Mouse (Mus musculus) lung, embryonic 14.5 days (tissue): Measurements from ENCODE around the gene Siah3. TPM values are rescaled to one million over a fixed set of nuclear protein-coding genes. Genes with fewer than 3 reads are reported as not detected.
A peak's percentile ranks its signal among the peaks of the same experiment; 100 is the strongest.

Experiments
- ATAC-seq: fragments of 200-750 bp; cut with Nextera tagmentation; 2 replicates; pipeline ENCODE4 v1.8.0; 2017; ENCODE audit warnings: mild to moderate bottlenecking, moderate TSS enrichment, moderate library complexity; ENCODE audit not compliant: insufficient read depth
- DNase-seq: peaks from one replicate; pipeline ENCODE4 v3.0.0-alpha.2; 2015
- H3K27ac ChIP-seq: fragments of 300-500 bp; sonication (generic); 2 replicates; pipeline ENCODE4 v1.5.1; 2014; ENCODE audit warnings: low read depth, mild to moderate bottlenecking, moderate library complexity
- H3K27me3 ChIP-seq: fragments of 300-500 bp; sonication (generic); 2 replicates; pipeline ENCODE4 v1.6.1; 2014; ENCODE audit warnings: low read length, control low read depth; ENCODE audit not compliant: insufficient read depth
- H3K36me3 ChIP-seq: fragments of 300-500 bp; sonication (generic); 2 replicates; pipeline ENCODE4 v1.6.1; 2014; ENCODE audit warnings: control low read depth; ENCODE audit not compliant: insufficient read depth
- H3K4me1 ChIP-seq: fragments of 300-500 bp; sonication (generic); 2 replicates; pipeline ENCODE4 v1.6.1; 2014; ENCODE audit warnings: antibody characterized with exemption, control low read depth; ENCODE audit not compliant: insufficient read depth
- H3K4me2 ChIP-seq: fragments of 300-500 bp; sonication (generic); 2 replicates; pipeline ENCODE4 v1.6.1; 2014; ENCODE audit warnings: mild to moderate bottlenecking
- H3K4me3 ChIP-seq: fragments of 300-500 bp; sonication (generic); 2 replicates; pipeline ENCODE4 v1.5.1; 2014; ENCODE audit warnings: low read depth, low read length
- H3K9ac ChIP-seq: fragments of 300-500 bp; sonication (generic); 2 replicates; pipeline ENCODE4 v1.6.1; 2014
- H3K9me3 ChIP-seq: fragments of 300-500 bp; sonication (generic); 2 replicates; pipeline ENCODE4 v1.6.1; 2016; ENCODE audit warnings: low read depth, low read length, control low read depth
- CTCF ChIP-seq: IDR thresholded peaks from 2 replicates; pipeline ENCODE4 v1.5.1; 2016; ENCODE audit warnings: antibody characterized with exemption, low read depth
- WGBS: fragments of 180-500 bp; shearing (Covaris S2); extraction: QIAGEN DNeasy Blood & Tissue Kit; methylation state at CpG from one replicate; pipeline ENCODE4 v1.1.7; 2014; 5-methylcytosine and 5-hydroxymethylcytosine counted together
- polyA plus RNA-seq: library from polyadenylated mRNA; unstranded; fragments of >200 nt; fragmentation: Nextera tagmentation; extraction: Ambion mirVana; gene quantifications from 2 replicates; pipeline ENCODE4 v1.2.1, GENCODE M21; 2014

Gene Siah3
- polyA plus RNA-seq, 1 experiment from 2014 or later = not detected

- peak; percentile 64 for ATAC-seq
These were observed 1.1 kb upstream of the Siah3 start for GRCm38 (mm10) chr14:75454716-75455115.

GRCm38 (mm10) chr14:75455361-75455742, 430 bp upstream of the Siah3 start:
- peak overlapping the region; percentile 58; the same call in 1 of the 2 replicates for H3K4me2 ChIP-seq
- no peaks in the 10 kb centered on the region for H3K36me3 ChIP-seq
- TF ChIP-seq CTCF = no peak
- H3K9ac ChIP-seq = no peak overlapping the region
- no peak overlapping the region for H3K4me3 ChIP-seq
- DNase-seq = no peak
- no peaks in the 10 kb centered on the region for H3K4me1 ChIP-seq
- H3K9me3 ChIP-seq = no peaks in the 10 kb centered on the region
- WGBS = 6% methylated on average over 3 of the region's 3 CpGs
- no peak for ATAC-seq
- peaks cover 17% of the 10 kb centered on the region; the same call in 1 of the 2 replicates for H3K27me3 ChIP-seq
- H3K27ac ChIP-seq = no peak overlapping the region

More at GRCm38 (mm10) chr14:75454716-75455115, 1.1 kb upstream of the Siah3 start:
- WGBS = 9% methylated on average over 4 of the region's 4 CpGs
- Histone ChIP-seq H3K36me3 (no peaks in the 10 kb centered on the region), H3K4me2 (no peak overlapping the region), H3K9ac (no peak overlapping the region), H3K27me3 (peaks cover 17% of the 10 kb centered on the region; the same call in 1 of the 2 replicates), H3K27ac (no peak overlapping the region), H3K4me3 (no peak overlapping the region), H3K4me1 (no peaks in the 10 kb centered on the region), H3K9me3 (no peaks in the 10 kb centered on the region)
- peak; percentile 84 for DNase-seq
- TF ChIP-seq CTCF = no peak

- Histone ChIP-seq H3K4me3 (peak overlapping the region; percentile 26), H3K4me2 (peak overlapping the region; percentile 58), H3K36me3 (no peaks in the 10 kb centered on the region), H3K9me3 (no peaks in the 10 kb centered on the region), H3K9ac (peak overlapping the region; percentile 34; the same call in 1 of the 2 replicates), H3K27me3 (peaks cover 17% of the 10 kb centered on the region; the same call in 1 of the 2 replicates), H3K4me1 (no peaks in the 10 kb centered on the region), H3K27ac (no peak overlapping the region)
- 3% methylated on average over 13 of the region's 13 CpGs for WGBS
- ATAC-seq (peak; percentile 76), DNase-seq (peak; percentile 67)
- peak; percentile 53 for TF ChIP-seq CTCF
These were observed 873 bp downstream of the Siah3 start for GRCm38 (mm10) chr14:75456489-75457220.

- peaks cover 17% of the 10 kb centered on the region; the same call in 1 of the 2 replicates for H3K27me3 ChIP-seq
- no peak overlapping the region for H3K27ac ChIP-seq
- no peaks in the 10 kb centered on the region for H3K36me3 ChIP-seq
- no peaks in the 10 kb centered on the region for H3K4me1 ChIP-seq
- peak overlapping the region; percentile 58 for H3K4me2 ChIP-seq
- ATAC-seq (no peak), DNase-seq (no peak)
- peak overlapping the region; percentile 34; the same call in 1 of the 2 replicates for H3K9ac ChIP-seq
- 34% methylated on average over 8 of the region's 8 CpGs for WGBS
- no peaks in the 10 kb centered on the region for H3K9me3 ChIP-seq
- peak overlapping the region; percentile 26 for H3K4me3 ChIP-seq
- TF ChIP-seq CTCF = no peak
These were observed 1.4 kb downstream of the Siah3 start for GRCm38 (mm10) chr14:75457221-75457600.

- no peak overlapping the region for H3K4me3 ChIP-seq
- H3K9me3 ChIP-seq = no peaks in the 10 kb centered on the region
- H3K27ac ChIP-seq = no peak overlapping the region
- no peak for DNase-seq
- H3K9ac ChIP-seq = no peak overlapping the region
- WGBS = 74% methylated on average over 10 of the region's 10 CpGs
- H3K27me3 ChIP-seq = peaks cover 17% of the 10 kb centered on the region; the same call in 1 of the 2 replicates
- TF ChIP-seq CTCF = no peak
- H3K4me1 ChIP-seq = no peaks in the 10 kb centered on the region
- no peak for ATAC-seq
- no peak overlapping the region for H3K4me2 ChIP-seq
- no peaks in the 10 kb centered on the region for H3K36me3 ChIP-seq
These were observed 3.6 kb downstream of the Siah3 start for GRCm38 (mm10) chr14:75459431-75459830.

GRCm38 (mm10) chr14:75459991-75460390, 4.2 kb downstream of the Siah3 start:
- Histone ChIP-seq H3K9me3 (no peaks in the 10 kb centered on the region), H3K27me3 (peaks cover 17% of the 10 kb centered on the region; the same call in 1 of the 2 replicates), H3K9ac (no peak overlapping the region), H3K4me1 (no peaks in the 10 kb centered on the region), H3K4me3 (no peak overlapping the region), H3K36me3 (no peaks in the 10 kb centered on the region), H3K4me2 (no peak overlapping the region), H3K27ac (no peak overlapping the region)
- ATAC-seq = 0 out of 2 replicates have a peak, but pooled peaks have one; percentile 31
- 15% methylated on average over 3 of the region's 3 CpGs for WGBS
- TF ChIP-seq CTCF = no peak
- DNase-seq = peak; percentile 65

GRCm38 (mm10) chr14:75460436-75460835, 4.7 kb downstream of the Siah3 start:
- H3K4me1 ChIP-seq = no peaks in the 10 kb centered on the region
- no peak overlapping the region for H3K4me2 ChIP-seq
- H3K27me3 ChIP-seq = peaks cover 15% of the 10 kb centered on the region; the same call in 1 of the 2 replicates
- H3K4me3 ChIP-seq = no peak overlapping the region
- H3K36me3 ChIP-seq = no peaks in the 10 kb centered on the region
- TF ChIP-seq CTCF = no peak
- H3K9ac ChIP-seq = no peak overlapping the region
- peak; percentile 4 for DNase-seq
- 0 out of 2 replicates have a peak, but pooled peaks have one; percentile 28 for ATAC-seq
- no peaks in the 10 kb centered on the region for H3K9me3 ChIP-seq
- no peak overlapping the region for H3K27ac ChIP-seq
- 33% methylated on average over 3 of the region's 3 CpGs for WGBS
